Mouse (Mus musculus): Measurements from ENCODE around the gene Tacc3. TPM values are rescaled to one million over a fixed set of nuclear protein-coding genes. Genes with fewer than 3 reads are reported as not detected.
A peak's percentile ranks its signal among the peaks of the same experiment; 100 is the strongest.

The Tacc3 gene
- total and polyA plus RNA-seq, 2 experiments from 2014 or later: 30.0 to 39.0 TPM

GRCm38 (mm10) chr5:33652783-33653173 is 5.2 kb upstream of the Tacc3 start:
- 1% methylated on average over 9 of the region's 9 CpGs for WGBS
- peak; percentile 19; the same call in 1 of the 2 replicates for ATAC-seq
- Histone ChIP-seq H3K4me1 (ENCODE audit: insufficient read depth, low read length) (peaks cover 16% of the 10 kb centered on the region), H3K36me3 (ENCODE audit: insufficient read depth, low read length) (peaks cover 17% of the 10 kb centered on the region; the same call in 1 of the 2 replicates), H3K4me3 (ENCODE audit: low read length) (peak overlapping the region; percentile 67), H3K27me3 (ENCODE audit: insufficient read depth, low read length) (no peaks in the 10 kb centered on the region), H3K9me3 (ENCODE audit: low read length) (no peaks in the 10 kb centered on the region), H3K27ac (peak overlapping the region; percentile 49; the same call in 1 of the 2 replicates), H3K4me2 (ENCODE audit: low read depth, low read length) (peak overlapping the region; percentile 71), H3K9ac (replicated peaks; ENCODE audit: low read length) (no peak overlapping the region; the same call in 1 of the 2 replicates)
- DNase-seq (ENCODE audit: low spot score): no peak
- TF ChIP-seq CTCF (IDR thresholded peaks at IDR 0.05; ENCODE audit: low read depth): no peak

DNA sequence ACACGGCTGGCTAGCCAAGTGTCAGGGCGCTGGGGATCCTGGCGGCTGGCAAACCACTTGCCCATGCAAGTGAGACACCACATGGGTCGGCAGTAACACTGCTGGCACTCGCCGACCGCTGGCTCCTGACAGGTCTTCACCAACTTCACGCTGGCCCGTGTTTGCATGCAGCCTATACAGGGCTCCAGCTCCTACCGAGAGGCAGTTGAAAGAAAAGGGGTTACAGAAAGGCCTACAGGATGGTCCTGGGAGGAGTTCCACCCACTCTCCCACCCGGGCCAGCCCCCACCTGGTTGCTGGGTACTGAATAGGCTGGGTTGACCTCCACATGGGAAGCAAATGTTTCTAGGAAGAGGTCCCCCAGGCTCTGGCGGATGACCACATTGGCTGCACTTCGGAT is 3.5 kb upstream of the Tacc3 start:
- Histone ChIP-seq H3K9me3 (ENCODE audit: low read length) (no peaks in the 10 kb centered on the region), H3K4me1 (ENCODE audit: insufficient read depth, low read length) (peaks cover 23% of the 10 kb centered on the region), H3K27me3 (ENCODE audit: insufficient read depth, low read length) (no peaks in the 10 kb centered on the region), H3K36me3 (ENCODE audit: insufficient read depth, low read length) (peaks cover 11% of the 10 kb centered on the region; the same call in 1 of the 2 replicates), H3K4me3 (ENCODE audit: low read length) (no peak overlapping the region), H3K4me2 (ENCODE audit: low read depth, low read length) (no peak overlapping the region), H3K27ac (no peak overlapping the region), H3K9ac (replicated peaks; ENCODE audit: low read length) (no peak overlapping the region)
- DNase-seq (ENCODE audit: low spot score) (no peak), ATAC-seq (no peak)
- 93% methylated on average over 13 of the region's 13 CpGs for WGBS
- TF ChIP-seq CTCF (IDR thresholded peaks at IDR 0.05; ENCODE audit: low read depth): no peak

GRCm38 (mm10) chr5:33655251-33655840 is 2.6 kb upstream of the Tacc3 start:
- 92% methylated on average over 10 of the region's 10 CpGs for WGBS
- H3K4me1 ChIP-seq (ENCODE audit: insufficient read depth, low read length): peaks cover 23% of the 10 kb centered on the region
- no peaks in the 10 kb centered on the region for H3K27me3 ChIP-seq (ENCODE audit: insufficient read depth, low read length)
- TF ChIP-seq CTCF (IDR thresholded peaks at IDR 0.05; ENCODE audit: low read depth): no peak
- H3K4me3 ChIP-seq (ENCODE audit: low read length): no peak overlapping the region
- H3K9ac ChIP-seq (replicated peaks; ENCODE audit: low read length): no peak overlapping the region
- no peak overlapping the region for H3K4me2 ChIP-seq (ENCODE audit: low read depth, low read length)
- no peak overlapping the region for H3K27ac ChIP-seq
- peaks cover 7% of the 10 kb centered on the region; the same call in 1 of the 2 replicates for H3K36me3 ChIP-seq (ENCODE audit: insufficient read depth, low read length)
- DNase-seq (ENCODE audit: low spot score): no peak
- ATAC-seq: no peak
- no peaks in the 10 kb centered on the region for H3K9me3 ChIP-seq (ENCODE audit: low read length)

GRCm38 (mm10) chr5:33656739-33657138 is 1.2 kb upstream of the Tacc3 start:
- H3K36me3 ChIP-seq (ENCODE audit: insufficient read depth, low read length): peaks cover 7% of the 10 kb centered on the region; the same call in 1 of the 2 replicates
- peak overlapping the region; percentile 60 for H3K4me3 ChIP-seq (ENCODE audit: low read length)
- ATAC-seq (no peak), DNase-seq (ENCODE audit: low spot score) (no peak)
- TF ChIP-seq CTCF (IDR thresholded peaks at IDR 0.05; ENCODE audit: low read depth): no peak
- peak overlapping the region; percentile 69 for H3K9ac ChIP-seq (replicated peaks; ENCODE audit: low read length)
- H3K27ac ChIP-seq: peak overlapping the region; percentile 95
- WGBS: 29% methylated on average over 1 of the region's 1 CpGs
- peaks cover 15% of the 10 kb centered on the region for H3K4me1 ChIP-seq (ENCODE audit: insufficient read depth, low read length)
- no peaks in the 10 kb centered on the region for H3K9me3 ChIP-seq (ENCODE audit: low read length)
- H3K27me3 ChIP-seq (ENCODE audit: insufficient read depth, low read length): no peaks in the 10 kb centered on the region
- H3K4me2 ChIP-seq (ENCODE audit: low read depth, low read length): peak overlapping the region; percentile 91

- Histone ChIP-seq H3K9me3 (ENCODE audit: low read length) (no peaks in the 10 kb centered on the region), H3K27ac (peak overlapping the region; percentile 95), H3K4me1 (ENCODE audit: insufficient read depth, low read length) (peaks cover 15% of the 10 kb centered on the region), H3K4me2 (ENCODE audit: low read depth, low read length) (peak overlapping the region; percentile 91), H3K9ac (replicated peaks; ENCODE audit: low read length) (peak overlapping the region; percentile 69), H3K4me3 (ENCODE audit: low read length) (peak overlapping the region; percentile 60), H3K36me3 (ENCODE audit: insufficient read depth, low read length) (peaks cover 7% of the 10 kb centered on the region; the same call in 1 of the 2 replicates), H3K27me3 (ENCODE audit: insufficient read depth, low read length) (no peaks in the 10 kb centered on the region)
- ATAC-seq (peak; percentile 24), DNase-seq (ENCODE audit: low spot score) (no peak)
- TF ChIP-seq CTCF (IDR thresholded peaks at IDR 0.05; ENCODE audit: low read depth): no peak
- 0% methylated on average over 32 of the region's 32 CpGs for WGBS
These were observed 609 bp upstream of the Tacc3 start for GRCm38 (mm10) chr5:33657251-33657786.

- Histone ChIP-seq H3K36me3 (ENCODE audit: insufficient read depth, low read length) (peaks cover 2% of the 10 kb centered on the region; the same call in 1 of the 2 replicates), H3K9me3 (ENCODE audit: low read length) (no peaks in the 10 kb centered on the region), H3K9ac (replicated peaks; ENCODE audit: low read length) (peak overlapping the region; percentile 69), H3K4me2 (ENCODE audit: low read depth, low read length) (peak overlapping the region; percentile 91), H3K4me1 (ENCODE audit: insufficient read depth, low read length) (peaks cover 15% of the 10 kb centered on the region), H3K27ac (no peak overlapping the region), H3K27me3 (ENCODE audit: insufficient read depth, low read length) (no peaks in the 10 kb centered on the region), H3K4me3 (ENCODE audit: low read length) (peak overlapping the region; percentile 60)
- no peak for DNase-seq (ENCODE audit: low spot score)
- ATAC-seq: no peak
- no peak for TF ChIP-seq CTCF (IDR thresholded peaks at IDR 0.05; ENCODE audit: low read depth)
- under 1% methylated on average over 26 of the region's 26 CpGs for WGBS
These were observed 729 bp downstream of the Tacc3 start for GRCm38 (mm10) chr5:33658664-33659050.

- Histone ChIP-seq H3K4me3 (ENCODE audit: low read length) (no peak overlapping the region), H3K27ac (no peak overlapping the region), H3K9me3 (ENCODE audit: low read length) (no peaks in the 10 kb centered on the region), H3K9ac (replicated peaks; ENCODE audit: low read length) (no peak overlapping the region), H3K4me1 (ENCODE audit: insufficient read depth, low read length) (no peaks in the 10 kb centered on the region), H3K4me2 (ENCODE audit: low read depth, low read length) (no peak overlapping the region), H3K27me3 (ENCODE audit: insufficient read depth, low read length) (no peaks in the 10 kb centered on the region), H3K36me3 (ENCODE audit: insufficient read depth, low read length) (peaks cover 9% of the 10 kb centered on the region; the same call in 1 of the 2 replicates)
- DNase-seq (ENCODE audit: low spot score) (peak; percentile 68), ATAC-seq (no peak)
- peak; percentile 55 for TF ChIP-seq CTCF (IDR thresholded peaks at IDR 0.05; ENCODE audit: low read depth)
These were observed 10.3 kb downstream of the Tacc3 start for GRCm38 (mm10) chr5:33668223-33668622.
